Mouse (Mus musculus) T-cell, adult 66 days (primary cell): ENCODE measurements around the gene Acvr2b. TPM values are rescaled to one million over a fixed set of nuclear protein-coding genes. Genes with fewer than 3 reads are reported as not detected.

Experiments used
- total RNA-seq, 2 experiments: library from RNA; stranded (reverse); gene quantifications; 3 replicates in 1 of 2; 4 replicates in 1 of 2; pipeline ENCODE4 v1.2.4; 2023

The Acvr2b gene
- total RNA-seq = under 1 TPM; 0.44 to 0.89 TPM

GRCm38 (mm10) chr9:119401801-119402214 lies at the start of gene Acvr2b:
Gene Acvr2b (plus strand): TSS chr9:119402118.

GRCm38 (mm10) chr9:119357331-119358057 lies 44.4 kb upstream of the Acvr2b start, which contains the start of gene Xylb:
Gene Xylb (plus strand): TSS chr9:119357381.

GRCm38 (mm10) chr9:119365284-119365683 lies 36.6 kb upstream of the Acvr2b start, which contains the start of gene Slc22a14:
Gene Slc22a14 (minus strand): TSS chr9:119365553.

GRCm38 (mm10) chr9:119444738-119445429 lies 43.0 kb downstream of the Acvr2b start, which contains the start of gene Exog:
Gene Exog (plus strand): TSS chr9:119444943.

Other genes with a start within 250 kb of the Acvr2b start
- 1 to 10 TPM in 1 of 2 experiments, under 1 TPM in 1; 0.79 to 1.2 TPM for gene Acaa1b, start 245.0 kb upstream of the Acvr2b start, total RNA-seq
- not detected for gene Gm47289, start 243.0 kb upstream of the Acvr2b start, total RNA-seq
- not detected for gene Slc22a13, start 193.0 kb upstream of the Acvr2b start, total RNA-seq
- gene Oxsr1, start 79.7 kb upstream of the Acvr2b start, total RNA-seq = 10 to 100 TPM; 43.8 to 46.8 TPM
- gene Acaa1a, start 62.4 kb upstream of the Acvr2b start, total RNA-seq = 10 to 100 TPM; 55.5 to 57.2 TPM
- gene Myd88, start 60.7 kb upstream of the Acvr2b start, total RNA-seq = 10 to 100 TPM; 48.2 to 49.0 TPM
- gene Xylb, start 44.7 kb upstream of the Acvr2b start, total RNA-seq = 1 to 10 TPM; 1.5 to 3.0 TPM
- gene Slc22a14, start 36.6 kb upstream of the Acvr2b start, total RNA-seq = not detected
- 1 to 10 TPM; 8.2 to 8.6 TPM for gene Exog, start 42.8 kb downstream of the Acvr2b start, total RNA-seq
- under 1 TPM in 1 of 2 experiments, not detected in 1; 0.06 TPM for gene Scn5a, start 176.9 kb downstream of the Acvr2b start, total RNA-seq